Mouse (Mus musculus): ENCODE data around the gene Lkaaear1.

Gene Lkaaear1

DNA sequence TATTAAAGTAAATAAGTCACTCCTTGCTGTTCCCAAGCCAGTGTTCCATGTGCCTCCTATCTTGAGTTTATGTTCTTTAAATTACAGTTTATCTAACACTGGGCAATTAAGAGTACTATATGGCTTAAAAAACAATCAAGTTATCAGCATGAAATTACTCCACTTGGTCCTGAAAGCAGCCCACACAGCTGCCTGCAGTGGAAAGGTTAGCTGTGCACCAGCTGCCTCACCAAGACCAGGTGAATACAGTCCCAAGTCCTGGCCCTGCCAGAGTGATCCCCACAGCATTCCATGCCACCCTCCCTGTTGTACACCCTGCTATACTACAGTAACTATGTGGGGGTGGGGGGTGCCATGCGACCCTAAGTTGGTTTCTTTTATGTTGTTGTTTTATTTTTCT, 44.7 kb downstream of the Lkaaear1 start:
- no peak for DNase-seq (ENCODE audit: low spot score)

DNA sequence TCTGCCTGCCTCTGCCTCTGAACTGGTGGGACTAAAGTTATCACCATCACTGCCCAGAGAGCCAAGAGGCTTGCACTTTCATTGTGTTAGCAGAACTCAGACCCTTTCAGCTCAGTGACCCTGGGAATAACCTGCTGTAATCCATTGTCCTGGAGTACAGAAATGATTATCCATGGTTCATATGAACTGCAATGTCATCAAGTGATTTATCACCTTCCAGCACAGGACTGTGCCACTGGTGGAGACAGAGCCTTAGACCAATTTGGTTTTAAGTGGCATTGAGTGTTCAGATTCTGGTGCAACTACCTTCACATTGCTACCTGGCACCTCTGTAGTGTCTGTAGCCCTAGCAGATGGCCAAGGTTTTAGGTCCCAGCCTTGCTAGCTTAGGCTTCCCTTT, 45.2 kb downstream of the Lkaaear1 start:
- DNase-seq (ENCODE audit: low spot score), result no peak

DNA sequence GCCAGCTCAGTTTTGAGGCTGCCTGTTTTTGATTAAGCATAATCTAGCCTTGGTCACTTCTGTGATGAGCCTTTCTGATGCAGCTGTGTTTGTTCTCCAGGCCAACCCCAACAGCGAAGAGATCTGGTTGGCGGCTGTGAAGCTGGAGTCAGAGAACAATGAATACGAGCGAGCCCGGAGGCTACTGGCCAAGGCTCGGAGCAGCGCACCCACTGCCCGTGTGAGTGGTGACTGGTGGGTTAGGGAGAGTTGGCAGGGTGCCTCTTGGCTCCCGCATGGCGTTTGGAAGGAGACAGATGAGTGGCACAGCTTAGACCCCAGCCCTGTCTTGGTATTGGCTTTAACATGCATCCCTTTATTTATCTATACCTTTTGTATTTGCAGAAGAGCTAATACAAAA, 49.3 kb downstream of the Lkaaear1 start:
- no peak for DNase-seq (ENCODE audit: low spot score)
